Mouse (Mus musculus) megakaryocyte-erythroid progenitor cell, adult 5-6 weeks (primary cell): ENCODE results near the gene Ntmt1. TPM values are rescaled to one million over a fixed set of nuclear protein-coding genes. Genes with fewer than 3 reads are reported as not detected.

Experiments
- ATAC-seq: replicated peaks from 2 replicates; pipeline ENCODE4 v1.8.0; 2016; ENCODE audit warnings: mild to moderate bottlenecking, inconsistent platforms; ENCODE audit not compliant: severe bottlenecking, poor library complexity, low FRiP score, low TSS enrichment
- total RNA-seq, 2 experiments: library from RNA; stranded (forward) in 1 of 2; stranded (reverse) in 1 of 2; fragments of 200-1000, 215-1000 nt in 1 of 2; fragments of >200 nt in 1 of 2; fragmentation: Nextera tagmentation in 1 of 2; gene quantifications; 2 replicates each; pipeline ENCODE4 v1.2.3; 2014 to 2017

The Ntmt1 gene
- total RNA-seq, 2 experiments from 2014 or later, result 9.8 to 36.8 TPM

GRCm38 (mm10) chr2:30782312-30783290, 25.0 kb upstream of the Ntmt1 start:
- no peak for ATAC-seq

GRCm38 (mm10) chr2:30783346-30783745, 24.3 kb upstream of the Ntmt1 start:
- ATAC-seq, result 0 out of 2 replicates have a peak, but pooled peaks have one; percentile 34

GRCm38 (mm10) chr2:30784078-30784994, 23.3 kb upstream of the Ntmt1 start:
- ATAC-seq, result 0 out of 2 replicates have a peak, but pooled peaks have one; percentile 24

GRCm38 (mm10) chr2:30787466-30787865, 20.2 kb upstream of the Ntmt1 start:
- ATAC-seq, result no peak

GRCm38 (mm10) chr2:30792061-30792460, 15.6 kb upstream of the Ntmt1 start:
- no peak for ATAC-seq

GRCm38 (mm10) chr2:30794179-30795108, 13.2 kb upstream of the Ntmt1 start:
- ATAC-seq, result peak; percentile 64

GRCm38 (mm10) chr2:30795271-30795888, 12.2 kb upstream of the Ntmt1 start:
- no peak for ATAC-seq

GRCm38 (mm10) chr2:30795889-30796275, 11.7 kb upstream of the Ntmt1 start:
- ATAC-seq, result no peak

- peak; percentile 64 for ATAC-seq
Observed at GRCm38 (mm10) chr2:30796382-30796781, 11.2 kb upstream of the Ntmt1 start.

- ATAC-seq, result no peak
Observed at GRCm38 (mm10) chr2:30799456-30799855, 8.2 kb upstream of the Ntmt1 start.

GRCm38 (mm10) chr2:30800671-30801066, 7.0 kb upstream of the Ntmt1 start:
- no peak for ATAC-seq

- ATAC-seq, result peak; percentile 57
Observed at GRCm38 (mm10) chr2:30801067-30801852, 6.4 kb upstream of the Ntmt1 start.

- ATAC-seq, result no peak
Observed at GRCm38 (mm10) chr2:30803604-30804003, 4.0 kb upstream of the Ntmt1 start, which contains the start of gene 1700001O22Rik. 1700001O22Rik (minus strand) TSS chr2:30803661.

GRCm38 (mm10) chr2:30805983-30806382, 1.6 kb upstream of the Ntmt1 start:
- ATAC-seq, result no peak

GRCm38 (mm10) chr2:30807147-30807647, 429 bp upstream of the Ntmt1 start:
- peak; percentile 12; the same call in 1 of the 2 replicates for ATAC-seq

GRCm38 (mm10) chr2:30808296-30808655, 650 bp downstream of the Ntmt1 start:
- ATAC-seq, result no peak

GRCm38 (mm10) chr2:30809503-30809902, 1.9 kb downstream of the Ntmt1 start:
- no peak for ATAC-seq

- ATAC-seq, result no peak
Observed at GRCm38 (mm10) chr2:30810573-30810972, 2.9 kb downstream of the Ntmt1 start.
